Mouse (Mus musculus) liver, adult 2 months (tissue): Measurements from ENCODE around the gene Tmem79. TPM values are rescaled to one million over a fixed set of nuclear protein-coding genes. Genes with fewer than 3 reads are reported as not detected.

Experiments
- DNase-seq: peaks from one replicate; pipeline ENCODE4 v3.0.0-alpha.2; 2011; ENCODE audit warnings: low read depth, low spot score; ENCODE audit errors: extremely low read depth
- H3K27ac ChIP-seq: fragments of 200-500 bp; replicated peaks from 2 replicates; pipeline ENCODE4 v1.5.1; 2012; ENCODE audit warnings: low read depth, mild to moderate bottlenecking, control low read depth, inconsistent platforms, low read length; ENCODE audit not compliant: insufficient read depth
- H3K27me3 ChIP-seq: fragments of 200-500 bp; 2 replicates; pipeline ENCODE4 v1.6.1; 2012; ENCODE audit warnings: mild to moderate bottlenecking, moderate library complexity, low read length, inconsistent platforms; ENCODE audit not compliant: control insufficient read depth, insufficient read depth
- H3K36me3 ChIP-seq: fragments of 200-500 bp; 2 replicates; pipeline ENCODE4 v1.6.1; 2012; ENCODE audit warnings: low read length, inconsistent platforms; ENCODE audit not compliant: control insufficient read depth, insufficient read depth
- H3K4me1 ChIP-seq: fragments of 200-500 bp; 2 replicates; pipeline ENCODE4 v1.6.1; 2011; ENCODE audit warnings: low read length; ENCODE audit not compliant: control insufficient read depth, insufficient read depth
- H3K4me3 ChIP-seq: fragments of 200-500 bp; 2 replicates; pipeline ENCODE4 v1.5.1; 2011; ENCODE audit warnings: low read depth, mild to moderate bottlenecking, control low read depth, low read length, moderate library complexity; ENCODE audit not compliant: insufficient read depth
- H3K79me2 ChIP-seq: fragments of 200-500 bp; 2 replicates; pipeline ENCODE4 v1.6.1; 2012; ENCODE audit warnings: inconsistent platforms, mild to moderate bottlenecking, low read length, moderate library complexity; ENCODE audit not compliant: control insufficient read depth, insufficient read depth
- H3K9ac ChIP-seq: fragments of 200-500 bp; 2 replicates; pipeline ENCODE4 v1.6.1; 2012; ENCODE audit warnings: low read depth, mild to moderate bottlenecking, control low read depth, inconsistent platforms, low read length
- CTCF ChIP-seq: fragments of 200-500 bp; IDR thresholded peaks from 2 replicates; pipeline ENCODE4 v1.5.1; 2011; ENCODE audit warnings: low read depth, low read length, control low read depth
- POLR2A ChIP-seq: fragments of 200-500 bp; IDR thresholded peaks from 2 replicates; pipeline ENCODE4 v1.6.1; 2011; ENCODE audit warnings: low read length, control low read depth; ENCODE audit not compliant: insufficient read depth; ENCODE audit errors: extremely low read depth
- WGBS: fragments of 180-500 bp; shearing (Covaris S2); methylation state at CpG from one replicate; pipeline ENCODE4 v1.1.7; 2018; 5-methylcytosine and 5-hydroxymethylcytosine counted together
- polyA plus RNA-seq: library from polyadenylated mRNA; depleted of rRNA; stranded (reverse); fragments of >200 nt; gene quantifications from 2 replicates; pipeline ENCODE4 v1.2.3, GENCODE M21; 2012
- total RNA-seq: library from RNA; depleted of rRNA; stranded (reverse); fragments of >200 nt; gene quantifications from 2 replicates; pipeline ENCODE4 v1.2.3, GENCODE M21; 2014

Gene Tmem79
- total and polyA plus RNA-seq, 2 experiments: 1.1 to 2.5 TPM

GRCm38 (mm10) chr3:88352907-88353306 lies 17.0 kb upstream of the Tmem79 start:
- DNase-seq: no peak
- H3K79me2 ChIP-seq: no peaks in the 10 kb centered on the region
- WGBS: 72% methylated on average over 9 of the region's 9 CpGs
- no peak overlapping the region for H3K9ac ChIP-seq
- no peak overlapping the region for H3K4me3 ChIP-seq
- no peaks in the 10 kb centered on the region for H3K4me1 ChIP-seq
- TF ChIP-seq CTCF (no peak), POLR2A (no peak)
- no peak overlapping the region for H3K27ac ChIP-seq
- peaks cover 67% of the 10 kb centered on the region for H3K36me3 ChIP-seq
- H3K27me3 ChIP-seq: no peaks in the 10 kb centered on the region

DNA sequence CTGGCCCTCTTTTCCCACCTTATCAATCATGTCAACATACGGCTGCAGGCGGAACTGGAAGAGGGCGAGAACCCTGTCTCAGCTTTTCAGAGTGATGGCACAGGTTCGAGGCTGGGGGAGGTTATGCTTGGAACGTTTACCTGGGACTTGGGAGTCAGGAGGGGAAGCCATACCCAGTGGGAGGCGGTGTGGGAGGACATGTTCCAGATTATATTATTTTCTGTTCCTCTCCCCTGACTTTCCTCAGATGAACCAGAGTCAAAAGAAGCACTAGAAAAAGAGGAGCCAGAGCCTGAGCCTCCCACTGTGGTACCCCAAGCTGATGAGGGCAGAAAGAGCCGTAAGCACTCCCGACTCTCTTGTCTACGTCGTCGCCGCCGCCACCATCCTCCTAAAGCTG lies 14.8 kb upstream of the Tmem79 start:
- no peak overlapping the region for H3K4me3 ChIP-seq
- no peak for DNase-seq
- 91% methylated on average over 13 of the region's 13 CpGs for WGBS
- no peak overlapping the region for H3K27ac ChIP-seq
- no peaks in the 10 kb centered on the region for H3K79me2 ChIP-seq
- no peaks in the 10 kb centered on the region for H3K27me3 ChIP-seq
- H3K36me3 ChIP-seq: peaks cover 74% of the 10 kb centered on the region
- no peaks in the 10 kb centered on the region for H3K4me1 ChIP-seq
- TF ChIP-seq CTCF (no peak), POLR2A (no peak)
- no peak overlapping the region for H3K9ac ChIP-seq

DNA sequence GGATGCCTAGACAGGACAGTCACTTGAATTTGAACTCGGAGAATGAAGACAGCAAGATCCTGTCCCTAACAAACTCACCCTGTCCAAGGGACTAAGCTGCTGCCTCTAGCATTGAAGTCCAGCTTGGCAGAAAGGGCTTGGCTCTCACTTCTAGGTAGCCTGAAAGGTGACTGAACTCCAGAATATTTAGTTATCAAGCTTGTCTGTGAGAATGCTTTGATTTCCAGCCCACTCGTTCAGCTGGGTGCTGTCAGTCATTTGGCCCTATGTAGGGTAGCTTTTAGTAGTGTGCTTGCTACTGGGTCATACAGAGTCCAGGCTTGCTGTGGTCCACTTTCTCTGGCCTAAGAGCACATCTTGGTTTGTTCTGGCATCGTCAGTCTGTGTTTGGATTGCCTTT lies 3.1 kb upstream of the Tmem79 start:
- Histone ChIP-seq H3K27ac (no peak overlapping the region), H3K9ac (no peak overlapping the region), H3K79me2 (peaks cover 7% of the 10 kb centered on the region; the same call in 1 of the 2 replicates), H3K27me3 (no peaks in the 10 kb centered on the region), H3K36me3 (peaks cover 24% of the 10 kb centered on the region), H3K4me1 (peaks cover 14% of the 10 kb centered on the region), H3K4me3 (no peak overlapping the region)
- TF ChIP-seq CTCF (no peak), POLR2A (no peak)
- WGBS: 19% methylated on average over 3 of the region's 3 CpGs
- peak; percentile 80 for DNase-seq

DNA sequence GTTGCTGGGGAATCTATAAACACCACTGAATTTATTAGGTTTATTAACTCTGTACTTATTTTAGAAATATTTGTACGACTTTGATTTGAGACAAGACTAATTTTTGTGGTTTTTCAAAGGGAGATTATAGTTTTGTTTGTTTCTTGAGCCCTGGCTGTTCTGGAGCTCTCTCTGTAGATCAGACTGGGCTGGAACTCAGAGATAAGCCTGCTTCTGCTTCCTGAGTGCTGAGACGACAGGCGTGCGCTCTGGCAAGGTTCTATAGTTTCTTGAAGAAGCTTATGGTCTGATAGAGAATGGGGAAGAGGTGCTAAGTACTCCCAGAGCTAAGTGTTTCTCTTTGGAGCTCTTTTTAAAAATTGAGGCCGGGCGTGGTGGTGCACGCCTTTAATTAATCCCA lies 2.4 kb upstream of the Tmem79 start:
- Histone ChIP-seq H3K27ac (no peak overlapping the region), H3K4me1 (peaks cover 14% of the 10 kb centered on the region), H3K9ac (no peak overlapping the region), H3K36me3 (peaks cover 18% of the 10 kb centered on the region), H3K4me3 (no peak overlapping the region), H3K79me2 (peaks cover 7% of the 10 kb centered on the region; the same call in 1 of the 2 replicates), H3K27me3 (no peaks in the 10 kb centered on the region)
- TF ChIP-seq CTCF: no peak
- no peak for TF ChIP-seq POLR2A
- no peak for DNase-seq
- WGBS: 86% methylated on average over 7 of the region's 7 CpGs

DNA sequence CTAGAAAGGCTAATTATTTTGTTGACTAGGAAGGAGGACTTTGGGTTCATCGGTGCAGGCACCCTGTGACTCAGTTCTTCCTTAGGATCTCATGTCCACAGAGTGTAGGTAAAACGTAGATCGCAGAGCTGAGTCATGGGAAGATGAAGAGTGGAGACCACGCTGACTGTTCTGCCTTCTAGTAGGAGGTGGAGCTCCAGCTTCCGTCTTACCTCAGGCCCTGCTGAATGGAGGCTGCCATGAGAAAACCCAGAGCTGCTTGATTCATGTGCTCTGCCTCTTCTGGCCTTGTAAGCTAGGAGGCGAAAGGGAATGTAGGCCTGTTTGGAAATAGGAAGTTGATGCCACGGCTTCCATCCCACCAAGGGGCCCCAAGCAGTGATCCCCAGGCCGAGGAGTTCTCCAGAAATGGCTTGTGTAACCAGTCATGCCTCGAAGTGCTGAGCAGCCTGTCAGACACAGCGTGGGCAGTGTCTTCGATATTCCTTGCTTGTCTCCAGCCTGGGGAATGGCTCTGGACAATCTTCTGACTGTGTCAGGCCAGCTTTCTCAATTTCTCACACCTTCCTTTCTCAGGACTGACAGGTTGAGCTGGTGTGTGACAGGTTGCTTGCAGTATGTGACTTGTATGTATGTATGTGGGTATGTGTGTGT lies 1.5 kb upstream of the Tmem79 start:
- DNase-seq: no peak
- Histone ChIP-seq H3K4me1 (peaks cover 14% of the 10 kb centered on the region), H3K36me3 (peaks cover 9% of the 10 kb centered on the region), H3K79me2 (peaks cover 7% of the 10 kb centered on the region; the same call in 1 of the 2 replicates), H3K9ac (0 out of 2 replicates have a peak overlapping the region, but pooled peaks have one; percentile 17), H3K27me3 (no peaks in the 10 kb centered on the region), H3K4me3 (no peak overlapping the region), H3K27ac (no peak overlapping the region)
- no peak for TF ChIP-seq POLR2A
- no peak for TF ChIP-seq CTCF
- WGBS: 73% methylated on average over 11 of the region's 11 CpGs

- Histone ChIP-seq H3K79me2 (peaks cover 4% of the 10 kb centered on the region; the same call in 1 of the 2 replicates), H3K4me1 (peaks cover 14% of the 10 kb centered on the region)
- under 1% methylated on average over 27 of the region's 27 CpGs for WGBS
These were observed 403 bp downstream of the Tmem79 start for GRCm38 (mm10) chr3:88335436-88336053.

More at GRCm38 (mm10) chr3:88335436-88336053, 403 bp downstream of the Tmem79 start:
- peak; percentile 48 for DNase-seq
- no peaks in the 10 kb centered on the region for H3K27me3 ChIP-seq
- H3K9ac ChIP-seq: peak overlapping the region; percentile 77
- H3K36me3 ChIP-seq: no peaks in the 10 kb centered on the region
- H3K27ac ChIP-seq: peak overlapping the region; percentile 74
- TF ChIP-seq CTCF (no peak), POLR2A (no peak)
- H3K4me3 ChIP-seq: peak overlapping the region; percentile 69
